Mouse (Mus musculus) small intestine, adult 2 months (tissue): Measurements from ENCODE around the gene Ercc6l2. TPM values are rescaled to one million over a fixed set of nuclear protein-coding genes. Genes with fewer than 3 reads are reported as not detected.

Experiments used
- H3K27ac ChIP-seq: fragments of 200-500 bp; 2 replicates; pipeline ENCODE4 v1.5.1; 2012; ENCODE audit warnings: low read depth, low read length, control low read depth, inconsistent platforms; ENCODE audit not compliant: insufficient read depth
- H3K27me3 ChIP-seq: fragments of 200-500 bp; 2 replicates; pipeline ENCODE4 v1.6.1; 2012; ENCODE audit warnings: mild to moderate bottlenecking, moderate library complexity, low read length, inconsistent platforms; ENCODE audit not compliant: control insufficient read depth, insufficient read depth
- H3K36me3 ChIP-seq: fragments of 200-500 bp; 2 replicates; pipeline ENCODE4 v1.6.1; 2012; ENCODE audit warnings: mild to moderate bottlenecking, low read length, control low read depth, inconsistent platforms; ENCODE audit not compliant: control insufficient read depth, insufficient read depth
- H3K4me1 ChIP-seq: fragments of 200-500 bp; 2 replicates; pipeline ENCODE4 v1.6.1; 2012; ENCODE audit warnings: low read length, inconsistent platforms, mixed read lengths; ENCODE audit not compliant: control insufficient read depth, insufficient read depth, insufficient read length
- H3K4me3 ChIP-seq: fragments of 200-500 bp; 2 replicates; pipeline ENCODE4 v1.5.1; 2012; ENCODE audit warnings: low read depth, mild to moderate bottlenecking, control low read depth, inconsistent platforms, low read length, moderate library complexity
- CTCF ChIP-seq: fragments of 200-500 bp; IDR thresholded peaks from 2 replicates; pipeline ENCODE4 v1.5.1; 2012; ENCODE audit warnings: low read depth, mild to moderate bottlenecking, control low read depth, inconsistent platforms, low read length, moderate library complexity, mixed read lengths; ENCODE audit not compliant: insufficient replicate concordance, insufficient read length; ENCODE audit errors: extremely low read depth
- POLR2A ChIP-seq: fragments of 200-500 bp; IDR thresholded peaks from 2 replicates; pipeline ENCODE4 v1.6.1; 2012; ENCODE audit warnings: low read depth, mild to moderate bottlenecking, control low read depth, inconsistent platforms, low read length, moderate library complexity
- WGBS: fragments of 180-500 bp; shearing (Covaris S2); methylation state at CpG from one replicate; pipeline ENCODE4 v1.1.7; 2018; 5-methylcytosine and 5-hydroxymethylcytosine counted together
- polyA plus RNA-seq: library from polyadenylated mRNA; depleted of rRNA; stranded (reverse); fragments of >200 nt; gene quantifications from 2 replicates; pipeline ENCODE4 v1.2.3, GENCODE M21; 2012

Gene Ercc6l2
- polyA plus RNA-seq, 1 experiment, result 1.3 TPM

DNA sequence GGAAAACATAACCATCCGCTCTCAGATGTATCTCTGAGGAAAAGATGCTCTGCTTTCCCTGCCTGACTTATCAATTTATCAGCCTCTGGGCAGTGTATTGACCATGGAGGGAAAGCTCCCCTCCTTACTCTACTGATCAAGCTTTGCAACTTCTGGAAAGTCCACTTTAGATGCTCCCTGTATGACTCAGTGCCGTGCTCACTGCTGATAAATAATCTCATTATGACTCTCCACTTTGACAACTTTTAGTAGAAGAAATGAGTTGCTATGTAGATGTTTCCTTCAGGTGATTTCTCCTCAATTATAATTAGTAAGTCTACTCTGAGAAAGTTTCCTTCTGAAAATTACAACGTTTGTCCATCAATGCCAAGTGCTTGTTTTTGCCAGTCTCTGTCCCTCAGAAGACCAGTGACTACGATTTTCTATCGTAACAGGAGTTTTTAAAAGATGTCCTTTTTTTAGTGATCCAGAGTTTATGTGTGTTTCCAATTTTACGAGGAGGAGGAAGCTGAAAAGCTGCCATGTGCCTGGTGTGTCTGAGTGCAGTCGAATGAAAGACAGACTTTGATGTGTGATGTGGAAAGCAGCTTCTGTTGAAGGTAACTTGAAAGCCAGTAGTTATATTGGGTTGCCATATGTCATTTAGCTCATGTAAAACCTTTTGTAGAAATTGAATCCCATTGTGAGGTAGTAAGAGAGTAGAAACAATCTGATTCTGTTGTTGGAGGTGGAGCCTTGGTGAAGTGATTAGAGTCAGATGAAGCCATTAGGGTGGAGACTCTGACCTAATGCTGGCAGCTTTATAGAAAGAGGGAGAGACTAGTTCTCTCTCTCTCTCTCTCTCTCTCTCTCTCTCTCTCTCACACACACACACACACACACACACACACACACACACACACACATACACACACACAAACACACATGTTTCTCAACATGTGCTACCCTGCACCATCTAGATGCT is 21.4 kb upstream of the Ercc6l2 start:
- no peaks in the 10 kb centered on the region for H3K27me3 ChIP-seq
- TF ChIP-seq POLR2A (no peak), CTCF (no peak)
- H3K36me3 ChIP-seq, result no peaks in the 10 kb centered on the region
- no peak overlapping the region for H3K27ac ChIP-seq
- no peaks in the 10 kb centered on the region for H3K4me1 ChIP-seq
- 63% methylated on average over 7 of the region's 7 CpGs for WGBS
- no peak overlapping the region for H3K4me3 ChIP-seq

DNA sequence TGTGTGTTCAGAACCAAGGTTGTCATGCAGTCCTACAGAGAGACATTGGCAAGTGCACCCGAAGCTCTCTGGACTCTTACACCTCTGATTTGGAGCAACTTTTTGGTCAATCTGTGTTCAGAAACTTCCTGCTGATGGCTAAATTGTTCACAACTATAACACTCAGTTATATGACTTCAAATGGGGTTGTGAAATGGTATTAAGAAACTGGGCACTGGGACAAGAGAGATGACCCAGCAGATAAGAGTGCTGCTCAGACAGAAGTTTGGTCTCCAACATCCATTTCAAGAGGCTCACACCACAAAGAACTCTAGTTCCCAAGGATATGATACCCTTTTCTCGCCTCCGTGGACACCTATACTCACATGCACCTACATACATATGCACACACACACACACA is 16.4 kb upstream of the Ercc6l2 start:
- no peaks in the 10 kb centered on the region; the same call in 1 of the 2 replicates for H3K4me1 ChIP-seq
- no peak overlapping the region for H3K27ac ChIP-seq
- no peaks in the 10 kb centered on the region for H3K27me3 ChIP-seq
- WGBS, result 86% methylated on average over 3 of the region's 3 CpGs
- TF ChIP-seq CTCF (no peak), POLR2A (no peak)
- no peak overlapping the region for H3K4me3 ChIP-seq
- no peaks in the 10 kb centered on the region for H3K36me3 ChIP-seq

DNA sequence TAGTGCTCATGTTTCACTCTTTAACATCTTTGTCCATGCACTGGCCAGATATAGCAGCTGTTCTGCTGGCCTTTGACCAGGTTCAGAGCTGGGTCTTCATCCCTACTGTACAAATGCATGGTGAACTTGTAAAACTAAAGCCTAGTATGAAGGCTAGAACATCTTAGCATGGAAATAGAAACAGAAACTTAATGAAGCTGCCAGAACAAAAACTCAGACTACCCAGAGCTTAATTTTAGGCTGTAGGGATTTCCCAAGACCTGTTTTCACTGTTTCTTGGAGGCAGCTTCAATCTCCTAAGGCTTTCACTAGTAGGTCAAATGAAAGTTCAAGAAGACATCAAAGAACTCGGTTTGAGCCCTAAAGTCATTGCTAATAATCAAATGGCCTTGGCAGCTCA is 15.1 kb upstream of the Ercc6l2 start:
- Histone ChIP-seq H3K4me1 (no peaks in the 10 kb centered on the region; the same call in 1 of the 2 replicates), H3K4me3 (no peak overlapping the region), H3K27ac (no peak overlapping the region), H3K36me3 (no peaks in the 10 kb centered on the region), H3K27me3 (no peaks in the 10 kb centered on the region)
- WGBS, result 44% methylated on average over 1 of the region's 1 CpGs
- TF ChIP-seq CTCF (no peak), POLR2A (no peak)

DNA sequence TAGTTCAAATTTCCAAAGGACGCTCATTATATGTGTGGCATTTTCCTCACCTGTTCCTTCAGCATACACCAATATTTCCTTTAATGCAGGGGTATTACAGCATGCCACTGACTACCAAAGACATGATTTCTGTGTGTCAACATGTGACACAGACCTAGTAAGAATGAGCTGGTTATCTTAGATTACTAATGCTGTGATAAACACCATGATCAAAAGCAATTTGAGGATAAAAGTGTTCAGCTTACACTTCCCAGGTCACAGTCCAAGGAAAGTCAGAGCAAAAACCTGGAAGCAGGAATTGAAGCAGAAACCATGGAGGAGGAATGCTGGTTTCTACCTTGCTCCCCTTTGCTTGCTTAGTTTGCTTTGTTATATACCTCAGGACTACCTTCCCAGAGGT is 13.8 kb upstream of the Ercc6l2 start:
- Histone ChIP-seq H3K27me3 (no peaks in the 10 kb centered on the region), H3K4me3 (no peak overlapping the region), H3K27ac (no peak overlapping the region), H3K4me1 (no peaks in the 10 kb centered on the region; the same call in 1 of the 2 replicates), H3K36me3 (no peaks in the 10 kb centered on the region)
- 46% methylated on average over 1 of the region's 1 CpGs for WGBS
- TF ChIP-seq POLR2A (no peak), CTCF (no peak)

DNA sequence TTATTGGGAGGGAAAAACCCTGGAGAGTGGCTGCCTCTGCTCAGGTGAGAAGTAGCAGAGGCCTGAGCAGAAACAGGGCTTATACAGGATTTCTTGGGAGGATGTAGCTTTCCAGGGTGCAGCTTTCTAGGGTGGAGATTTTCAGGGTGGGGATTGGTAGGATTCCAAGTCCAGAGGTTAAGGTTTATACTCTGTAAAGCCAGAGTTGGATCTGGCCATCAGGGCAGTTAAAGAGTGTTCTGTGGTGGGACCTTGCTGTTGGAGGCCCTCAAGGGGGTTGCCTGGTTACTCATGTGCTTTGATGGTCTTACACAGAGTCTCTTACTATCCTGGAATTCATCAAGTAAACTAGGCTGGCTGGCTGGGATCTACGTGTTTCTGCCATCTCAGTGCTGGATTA is 7.8 kb upstream of the Ercc6l2 start:
- TF ChIP-seq POLR2A, result no peak
- H3K4me3 ChIP-seq, result no peak overlapping the region
- H3K27me3 ChIP-seq, result no peaks in the 10 kb centered on the region
- H3K4me1 ChIP-seq, result peaks cover 7% of the 10 kb centered on the region; the same call in 1 of the 2 replicates
- H3K36me3 ChIP-seq, result no peaks in the 10 kb centered on the region
- H3K27ac ChIP-seq, result peak overlapping the region; percentile 37; the same call in 1 of the 2 replicates
- WGBS, result 37% methylated on average over 1 of the region's 1 CpGs

DNA sequence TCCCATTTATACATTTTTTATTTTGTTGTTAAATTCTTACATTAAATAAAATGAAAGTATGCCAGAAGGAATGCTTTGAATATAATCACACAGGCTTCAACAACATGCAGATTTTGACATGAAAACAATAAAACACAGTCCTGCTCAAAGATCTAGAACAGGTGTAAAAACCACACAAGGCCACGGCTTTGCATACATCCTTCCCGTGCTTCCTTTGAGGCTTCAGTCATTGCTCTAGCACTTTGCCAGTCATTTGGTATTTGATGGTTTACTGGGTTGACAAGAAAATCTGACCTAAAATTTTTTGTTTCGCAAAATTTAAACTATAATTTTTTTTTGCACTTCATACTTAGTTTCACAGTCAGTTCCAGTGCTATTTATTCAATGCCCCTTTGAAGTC is 7.1 kb upstream of the Ercc6l2 start:
- no peak overlapping the region for H3K27ac ChIP-seq
- TF ChIP-seq CTCF (no peak), POLR2A (no peak)
- WGBS, result 86% methylated on average over 3 of the region's 3 CpGs
- no peak overlapping the region for H3K4me3 ChIP-seq
- no peaks in the 10 kb centered on the region for H3K27me3 ChIP-seq
- peaks cover 7% of the 10 kb centered on the region; the same call in 1 of the 2 replicates for H3K4me1 ChIP-seq
- H3K36me3 ChIP-seq, result no peaks in the 10 kb centered on the region

DNA sequence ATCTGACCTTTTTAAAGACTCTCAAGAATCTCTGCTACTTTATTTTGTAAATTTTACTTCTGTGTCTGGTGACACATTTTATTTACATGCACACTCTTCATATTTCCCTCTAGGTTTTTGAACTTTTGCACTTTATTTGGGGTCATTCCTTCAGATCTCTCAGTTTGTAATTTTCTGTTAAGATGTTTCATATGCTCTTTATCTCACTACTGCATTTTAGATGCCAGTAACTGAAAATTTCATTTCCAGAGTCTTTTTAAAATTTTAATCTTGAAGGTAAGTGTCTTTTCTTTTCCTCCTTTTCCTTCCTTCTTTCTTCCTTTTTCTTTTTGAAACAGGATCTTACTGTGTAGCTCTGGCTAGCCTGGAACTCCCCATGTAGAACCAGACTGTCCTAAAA is 3.6 kb upstream of the Ercc6l2 start:
- TF ChIP-seq CTCF (no peak), POLR2A (no peak)

GRCm38 (mm10) chr13:63815931-63816330 is 891 bp downstream of the Ercc6l2 start:
- no peak overlapping the region for H3K27ac ChIP-seq

More for the DNA sequence above, 3.6 kb upstream of the Ercc6l2 start:
- H3K4me3 ChIP-seq, result no peak overlapping the region
- H3K36me3 ChIP-seq, result no peaks in the 10 kb centered on the region
- no peaks in the 10 kb centered on the region for H3K27me3 ChIP-seq
- H3K4me1 ChIP-seq, result peaks cover 9% of the 10 kb centered on the region; the same call in 1 of the 2 replicates
- no peak overlapping the region for H3K27ac ChIP-seq

More at GRCm38 (mm10) chr13:63815931-63816330, 891 bp downstream of the Ercc6l2 start:
- no peaks in the 10 kb centered on the region for H3K27me3 ChIP-seq
- no peak for TF ChIP-seq CTCF
- TF ChIP-seq POLR2A, result no peak
- H3K4me3 ChIP-seq, result no peak overlapping the region
- no peaks in the 10 kb centered on the region for H3K36me3 ChIP-seq
- H3K4me1 ChIP-seq, result 0 out of 2 replicates have a peak, but pooled peaks cover 1% of the 10 kb centered on the region
